Mouse (Mus musculus) retina, postnatal 1 day (tissue): Measurements from ENCODE around the gene Mansc1.
A peak's percentile ranks its signal among the peaks of the same experiment; 100 is the strongest.

Experiments used
- DNase-seq: peaks from one replicate; pipeline ENCODE4 v3.0.0-alpha.2; 2012

Mansc1 gene

GRCm38 (mm10) chr6:134639210-134639609 lies 6.9 kb upstream of the Mansc1 start, which contains the start of gene Borcs5:
Borcs5 (plus strand) TSS chr6:134639510.
- DNase-seq = no peak

GRCm38 (mm10) chr6:134636476-134636875 lies 4.2 kb upstream of the Mansc1 start:
- DNase-seq = no peak

- DNase-seq = peak; percentile 32
These were observed 1.3 kb upstream of the Mansc1 start for GRCm38 (mm10) chr6:134633553-134633952.

GRCm38 (mm10) chr6:134632756-134633155 lies 468 bp upstream of the Mansc1 start:
- DNase-seq = peak; percentile 52

GRCm38 (mm10) chr6:134630447-134630846 lies 1.8 kb downstream of the Mansc1 start:
- no peak for DNase-seq

- DNase-seq = no peak
These were observed 5.7 kb downstream of the Mansc1 start for GRCm38 (mm10) chr6:134626564-134626963.

- no peak for DNase-seq
These were observed 6.9 kb downstream of the Mansc1 start for GRCm38 (mm10) chr6:134625431-134625830.

- no peak for DNase-seq
These were observed 10.7 kb downstream of the Mansc1 start for GRCm38 (mm10) chr6:134621552-134621949.

GRCm38 (mm10) chr6:134620846-134621551 lies 11.3 kb downstream of the Mansc1 start:
- peak; percentile 37 for DNase-seq

- DNase-seq = no peak
These were observed 12.2 kb downstream of the Mansc1 start for GRCm38 (mm10) chr6:134620129-134620528.

- DNase-seq = no peak
These were observed 14.7 kb downstream of the Mansc1 start for GRCm38 (mm10) chr6:134617589-134617988.

- peak; percentile 82 for DNase-seq
These were observed 17.3 kb downstream of the Mansc1 start for GRCm38 (mm10) chr6:134614723-134615648.

GRCm38 (mm10) chr6:134614322-134614721 lies 18.0 kb downstream of the Mansc1 start:
- DNase-seq = no peak

GRCm38 (mm10) chr6:134611896-134612295 lies 20.4 kb downstream of the Mansc1 start:
- DNase-seq = no peak

GRCm38 (mm10) chr6:134610380-134610779 lies 21.9 kb downstream of the Mansc1 start:
- DNase-seq = no peak

GRCm38 (mm10) chr6:134606949-134607746 lies 25.1 kb downstream of the Mansc1 start:
- peak; percentile 69 for DNase-seq

GRCm38 (mm10) chr6:134606540-134606939 lies 25.7 kb downstream of the Mansc1 start:
- DNase-seq = no peak

- no peak for DNase-seq
These were observed 27.1 kb downstream of the Mansc1 start for GRCm38 (mm10) chr6:134605196-134605595.

GRCm38 (mm10) chr6:134602371-134603003 lies 29.8 kb downstream of the Mansc1 start:
- no peak for DNase-seq

- no peak for DNase-seq
These were observed 30.5 kb downstream of the Mansc1 start for GRCm38 (mm10) chr6:134601766-134602165.

- no peak for DNase-seq
These were observed 31.2 kb downstream of the Mansc1 start for GRCm38 (mm10) chr6:134601130-134601529.

- DNase-seq = no peak
These were observed 33.0 kb downstream of the Mansc1 start for GRCm38 (mm10) chr6:134599239-134599638.
